Mouse (Mus musculus): Measurements from ENCODE around the gene Rpl9-ps6. TPM values are rescaled to one million over a fixed set of nuclear protein-coding genes. Genes with fewer than 3 reads are reported as not detected.
"Not testable (repeated sequence)": the region's sequence is repeated elsewhere in the genome, so short reads cannot be mapped to it uniquely, and the experiment has no call there.

Rpl9-ps6 gene
- polyA plus RNA-seq, 1 experiment from 2014 or later = 74.5 TPM

DNA sequence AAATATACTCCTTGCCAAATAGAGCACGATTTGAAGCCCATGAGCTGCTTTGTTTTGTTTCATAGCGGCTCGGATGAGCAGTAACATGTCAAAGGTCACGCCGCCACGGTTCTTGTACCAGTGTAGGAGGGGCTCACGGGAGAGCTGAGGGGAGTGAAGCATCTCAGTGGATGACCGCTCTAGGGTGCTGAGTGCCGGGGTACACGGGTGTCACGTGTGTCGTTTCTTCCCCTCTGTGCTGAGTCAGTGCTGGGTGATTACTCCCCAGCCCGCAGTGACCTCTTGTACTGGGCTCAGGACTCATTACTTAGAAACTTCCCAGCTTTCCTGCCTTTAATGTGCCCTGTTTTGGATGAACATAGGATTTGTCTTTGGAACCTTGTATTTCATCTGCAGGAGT, 28.2 kb upstream of the Rpl9-ps6 start:
- H3K27me3 ChIP-seq = no peaks in the 10 kb centered on the region
- H3K9me3 ChIP-seq (replicated peaks) = no peaks in the 10 kb centered on the region
- no peak for ATAC-seq (replicated peaks; ENCODE audit: insufficient number of reproducible peaks, insufficient read depth, low FRiP score, low read depth)
- no peak overlapping the region for H3K4me2 ChIP-seq
- H3K27ac ChIP-seq = no peak overlapping the region
- WGBS = 88% methylated on average over 13 of the region's 13 CpGs
- no peaks in the 10 kb centered on the region for H3K4me1 ChIP-seq (replicated peaks)
- no peak overlapping the region for H3K9ac ChIP-seq
- H3K4me3 ChIP-seq = no peak overlapping the region
- peaks cover 22% of the 10 kb centered on the region; the same call in 1 of the 2 replicates for H3K36me3 ChIP-seq

GRCm38 (mm10) chr19:32493471-32493870, 27.1 kb upstream of the Rpl9-ps6 start:
- Histone ChIP-seq H3K27ac (no peak overlapping the region), H3K4me1 (replicated peaks) (0 out of 2 replicates have a peak, but pooled peaks cover under 1% of the 10 kb centered on the region), H3K9ac (no peak overlapping the region), H3K4me2 (no peak overlapping the region), H3K27me3 (no peaks in the 10 kb centered on the region), H3K9me3 (replicated peaks) (no peaks in the 10 kb centered on the region), H3K36me3 (peaks cover 22% of the 10 kb centered on the region; the same call in 1 of the 2 replicates), H3K4me3 (no peak overlapping the region)
- ATAC-seq (replicated peaks; ENCODE audit: insufficient number of reproducible peaks, insufficient read depth, low FRiP score, low read depth) = no peak
- 79% methylated on average over 8 of the region's 8 CpGs for WGBS

DNA sequence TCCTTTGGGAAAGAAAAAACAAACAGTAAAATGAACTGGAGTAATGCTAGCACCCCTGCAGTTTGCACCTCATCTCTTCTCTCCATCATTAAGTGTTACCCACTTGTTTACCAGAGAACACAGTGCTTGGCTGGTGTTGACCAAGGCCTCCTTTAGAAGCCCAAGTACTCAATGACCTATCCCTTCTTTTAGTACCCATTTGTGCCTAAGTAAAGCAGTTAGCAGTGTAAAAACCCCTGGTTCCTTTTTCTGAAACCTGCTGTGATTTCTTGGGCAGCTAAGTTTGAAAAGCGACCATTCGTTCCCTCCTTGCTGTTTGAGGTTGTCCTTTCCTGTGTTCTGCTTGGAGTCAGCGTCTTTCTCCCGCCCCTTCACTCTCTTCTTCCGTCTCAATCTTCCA, 26.6 kb upstream of the Rpl9-ps6 start:
- Histone ChIP-seq H3K27ac (no peak overlapping the region), H3K27me3 (no peaks in the 10 kb centered on the region), H3K9me3 (replicated peaks) (no peaks in the 10 kb centered on the region), H3K36me3 (peaks cover 22% of the 10 kb centered on the region; the same call in 1 of the 2 replicates), H3K9ac (no peak overlapping the region), H3K4me3 (no peak overlapping the region), H3K4me1 (replicated peaks) (peaks cover 2% of the 10 kb centered on the region; the same call in 1 of the 2 replicates), H3K4me2 (no peak overlapping the region)
- 88% methylated on average over 5 of the region's 5 CpGs for WGBS
- no peak for ATAC-seq (replicated peaks; ENCODE audit: insufficient number of reproducible peaks, insufficient read depth, low FRiP score, low read depth)

DNA sequence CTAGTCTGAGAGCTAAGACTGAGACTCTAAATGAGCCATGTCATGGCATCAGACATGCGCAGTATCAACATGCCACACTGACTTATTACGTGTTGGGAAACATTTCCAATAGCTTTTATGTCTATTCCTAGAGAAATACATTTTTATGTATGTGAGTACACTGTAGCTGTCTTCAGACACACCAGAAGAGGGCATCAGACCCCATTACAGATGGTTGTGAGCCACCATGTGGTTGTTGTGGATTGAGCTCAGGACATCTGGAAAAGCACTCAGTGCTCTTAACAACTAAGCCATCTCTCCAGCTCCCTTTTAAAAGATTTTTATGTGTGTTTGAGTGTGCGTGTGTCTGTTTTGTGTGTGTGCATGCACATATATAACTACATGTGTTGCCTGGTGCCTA, 26.0 kb upstream of the Rpl9-ps6 start:
- H3K27me3 ChIP-seq = no peaks in the 10 kb centered on the region
- no peak overlapping the region for H3K4me3 ChIP-seq
- peaks cover 8% of the 10 kb centered on the region for H3K4me1 ChIP-seq (replicated peaks)
- H3K4me2 ChIP-seq = no peak overlapping the region
- H3K9ac ChIP-seq = no peak overlapping the region
- no peaks in the 10 kb centered on the region for H3K9me3 ChIP-seq (replicated peaks)
- WGBS = 97% methylated on average over 3 of the region's 3 CpGs
- no peak for ATAC-seq (replicated peaks; ENCODE audit: insufficient number of reproducible peaks, insufficient read depth, low FRiP score, low read depth)
- no peak overlapping the region for H3K27ac ChIP-seq
- peaks cover 22% of the 10 kb centered on the region; the same call in 1 of the 2 replicates for H3K36me3 ChIP-seq

- no peak overlapping the region for H3K27ac ChIP-seq
- no peak for ATAC-seq (replicated peaks; ENCODE audit: insufficient number of reproducible peaks, insufficient read depth, low FRiP score, low read depth)
- no peaks in the 10 kb centered on the region for H3K9me3 ChIP-seq (replicated peaks)
- no peaks in the 10 kb centered on the region for H3K27me3 ChIP-seq
- peaks cover 17% of the 10 kb centered on the region for H3K4me1 ChIP-seq (replicated peaks)
- WGBS = 92% methylated on average over 2 of the region's 2 CpGs
- H3K4me2 ChIP-seq = no peak overlapping the region
- no peak overlapping the region for H3K9ac ChIP-seq
- H3K36me3 ChIP-seq = peaks cover 22% of the 10 kb centered on the region; the same call in 1 of the 2 replicates
- H3K4me3 ChIP-seq = no peak overlapping the region
Observed at GRCm38 (mm10) chr19:32490976-32491375, 24.6 kb upstream of the Rpl9-ps6 start.

- WGBS = 86% methylated on average over 12 of the region's 12 CpGs
- H3K4me3 ChIP-seq = no peak overlapping the region
- H3K4me2 ChIP-seq = no peak overlapping the region
- H3K27ac ChIP-seq = no peak overlapping the region
- no peaks in the 10 kb centered on the region for H3K9me3 ChIP-seq (replicated peaks)
- H3K9ac ChIP-seq = no peak overlapping the region
- no peaks in the 10 kb centered on the region for H3K27me3 ChIP-seq
- peaks cover 24% of the 10 kb centered on the region for H3K4me1 ChIP-seq (replicated peaks)
- no peak for ATAC-seq (replicated peaks; ENCODE audit: insufficient number of reproducible peaks, insufficient read depth, low FRiP score, low read depth)
- peaks cover 13% of the 10 kb centered on the region; the same call in 1 of the 2 replicates for H3K36me3 ChIP-seq
Observed at GRCm38 (mm10) chr19:32489166-32489895, 23.0 kb upstream of the Rpl9-ps6 start.

GRCm38 (mm10) chr19:32487595-32488255, 21.3 kb upstream of the Rpl9-ps6 start:
- no peak for ATAC-seq (replicated peaks; ENCODE audit: insufficient number of reproducible peaks, insufficient read depth, low FRiP score, low read depth)
- no peaks in the 10 kb centered on the region for H3K27me3 ChIP-seq
- peak overlapping the region; percentile 40; the same call in 1 of the 2 replicates for H3K9ac ChIP-seq
- H3K9me3 ChIP-seq (replicated peaks) = no peaks in the 10 kb centered on the region
- peak overlapping the region; percentile 84 for H3K4me3 ChIP-seq
- WGBS = 57% methylated on average over 8 of the region's 8 CpGs
- H3K36me3 ChIP-seq = 0 out of 2 replicates have a peak, but pooled peaks cover 8% of the 10 kb centered on the region
- H3K4me2 ChIP-seq = peak overlapping the region; percentile 88
- H3K27ac ChIP-seq = no peak overlapping the region
- H3K4me1 ChIP-seq (replicated peaks) = peaks cover 24% of the 10 kb centered on the region

DNA sequence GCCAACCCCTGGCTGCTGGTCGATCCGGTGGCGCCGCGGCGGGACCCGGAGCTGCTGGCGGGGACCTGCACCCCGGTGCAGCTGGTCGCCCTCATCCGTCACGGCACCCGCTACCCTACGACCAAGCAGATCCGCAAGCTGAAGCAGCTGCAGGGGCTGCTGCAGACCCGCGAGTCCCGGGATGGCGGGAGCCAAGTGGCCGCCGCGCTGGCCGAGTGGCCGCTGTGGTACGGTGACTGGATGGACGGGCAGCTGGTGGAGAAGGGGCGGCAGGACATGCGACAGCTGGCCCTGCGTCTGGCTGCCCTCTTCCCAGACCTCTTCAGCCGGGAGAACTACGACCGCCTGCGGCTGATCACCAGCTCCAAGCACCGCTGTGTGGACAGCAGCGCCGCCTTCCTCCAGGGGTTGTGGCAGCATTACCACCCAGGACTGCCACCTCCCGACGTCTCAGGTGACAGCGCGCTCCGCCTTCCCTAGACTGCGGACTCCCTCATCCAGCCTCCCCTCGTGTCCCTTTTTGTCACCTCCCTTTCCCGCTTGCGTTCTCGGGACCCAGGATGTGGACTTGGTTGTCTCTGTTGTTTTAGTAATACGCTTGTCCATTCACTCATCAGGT, 19.8 kb upstream of the Rpl9-ps6 start:
- H3K36me3 ChIP-seq; H3K9me3 ChIP-seq (replicated peaks); H3K27me3 ChIP-seq: not testable (repeated sequence)
- Histone ChIP-seq H3K4me2 (peak overlapping the region; percentile 88), H3K9ac (peak overlapping the region; percentile 81), H3K4me3 (peak overlapping the region; percentile 84), H3K4me1 (replicated peaks) (peaks cover 24% of the 10 kb centered on the region), H3K27ac (peak overlapping the region; percentile 89)
- ATAC-seq (replicated peaks; ENCODE audit: insufficient number of reproducible peaks, insufficient read depth, low FRiP score, low read depth) = peak; percentile 82
- WGBS = under 1% methylated on average over 47 of the region's 47 CpGs

DNA sequence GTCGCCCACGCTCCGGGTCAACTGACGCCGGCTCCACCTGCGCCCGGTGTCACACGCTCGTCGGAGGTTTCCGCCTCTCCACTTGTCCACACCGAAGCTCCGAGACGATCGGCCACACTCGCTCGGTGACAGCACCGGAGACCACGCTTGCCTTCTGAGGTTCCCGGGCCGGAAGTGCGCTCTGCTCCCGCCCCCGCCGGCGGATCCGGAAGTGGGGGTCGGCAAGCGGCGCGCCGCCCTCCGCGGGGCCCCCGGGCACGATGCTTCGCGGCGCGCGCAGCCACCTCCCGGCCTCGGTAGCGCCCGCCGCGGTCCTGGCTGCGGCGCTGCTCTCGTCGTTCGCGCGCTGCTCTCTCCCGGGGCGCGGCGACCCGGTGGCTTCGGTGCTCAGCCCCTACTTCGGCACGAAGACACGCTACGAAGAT, 19.3 kb upstream of the Rpl9-ps6 start, which contains the start of gene Minpp1:
Gene Minpp1 (plus strand): TSS at position 89 of the 425 bp plus-strand sequence.
- Histone ChIP-seq H3K4me1 (replicated peaks) (peaks cover 24% of the 10 kb centered on the region), H3K9me3 (replicated peaks) (no peaks in the 10 kb centered on the region), H3K4me3 (peak within 1 kb of the TSS; percentile 84), H3K4me2 (peak within 1 kb of the TSS; percentile 88), H3K36me3 (no peaks in the 10 kb centered on the region), H3K27ac (peak within 1 kb of the TSS; percentile 89), H3K27me3 (no peaks in the 10 kb centered on the region), H3K9ac (peak within 1 kb of the TSS; percentile 81)
- ATAC-seq (replicated peaks; ENCODE audit: insufficient number of reproducible peaks, insufficient read depth, low FRiP score, low read depth) = peak; percentile 88
- WGBS = under 1% methylated on average over 63 of the region's 64 CpGs

DNA sequence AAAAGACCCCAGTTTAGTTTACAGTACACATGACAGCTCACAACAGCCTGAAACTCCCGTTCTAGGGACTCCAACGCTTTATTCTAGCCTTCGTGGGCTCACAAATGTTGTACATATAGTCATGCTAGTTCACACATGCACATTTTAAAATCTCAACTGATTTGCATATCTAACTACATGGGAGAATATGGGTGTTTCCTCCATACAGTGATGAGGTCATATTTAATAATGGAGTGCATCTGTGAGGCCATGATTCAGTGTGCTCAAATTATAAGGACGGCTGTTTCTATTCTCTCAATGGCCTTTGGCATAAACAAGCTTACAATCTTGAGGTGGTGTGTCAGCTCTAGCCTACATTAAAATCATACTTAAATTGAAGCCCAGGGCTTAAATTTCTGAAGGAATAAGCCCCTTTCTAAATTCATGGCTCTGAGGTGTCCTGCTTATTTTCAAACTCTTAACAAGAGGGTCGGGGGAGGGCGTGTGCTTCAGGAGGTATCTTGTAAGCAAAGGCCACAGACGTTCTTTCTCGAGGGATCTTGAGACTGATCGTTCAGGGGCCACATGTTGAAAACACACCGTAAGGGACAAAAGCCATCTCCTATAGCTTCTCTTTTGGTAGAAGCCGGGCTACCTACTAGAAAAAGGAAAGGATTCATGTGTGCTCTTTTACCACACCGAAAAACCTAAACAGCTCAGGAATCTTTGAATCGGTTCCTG, 18.7 kb upstream of the Rpl9-ps6 start:
- peak overlapping the region; percentile 84 for H3K4me3 ChIP-seq
- peak overlapping the region; percentile 81 for H3K9ac ChIP-seq
- H3K36me3 ChIP-seq = no peaks in the 10 kb centered on the region
- H3K4me1 ChIP-seq (replicated peaks) = peaks cover 24% of the 10 kb centered on the region
- H3K27ac ChIP-seq = peak overlapping the region; percentile 89
- no peak for ATAC-seq (replicated peaks; ENCODE audit: insufficient number of reproducible peaks, insufficient read depth, low FRiP score, low read depth)
- 16% methylated on average over 13 of the region's 13 CpGs for WGBS
- no peaks in the 10 kb centered on the region for H3K9me3 ChIP-seq (replicated peaks)
- no peaks in the 10 kb centered on the region for H3K27me3 ChIP-seq
- H3K4me2 ChIP-seq = peak overlapping the region; percentile 88

DNA sequence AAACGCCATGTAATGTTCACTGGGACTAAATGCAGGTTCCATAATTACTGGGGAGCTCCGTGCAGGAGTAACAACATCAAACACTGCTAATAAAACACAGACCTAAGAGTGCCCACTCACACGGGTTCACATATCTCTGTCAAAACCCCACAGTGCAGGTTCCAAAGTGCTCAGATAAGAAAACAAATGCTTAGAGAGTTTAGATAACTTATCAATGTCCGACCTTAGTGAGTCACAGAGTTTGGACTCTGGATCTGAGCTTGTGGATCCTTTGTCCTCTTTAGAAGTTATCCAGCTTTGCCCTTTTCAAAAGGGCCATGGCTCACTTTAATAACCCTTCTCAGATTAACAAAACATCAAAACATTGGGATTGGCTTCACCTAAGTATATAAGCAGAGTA, 15.1 kb upstream of the Rpl9-ps6 start:
- H3K27ac ChIP-seq = no peak overlapping the region
- H3K9me3 ChIP-seq (replicated peaks) = no peaks in the 10 kb centered on the region
- no peak overlapping the region for H3K9ac ChIP-seq
- ATAC-seq (replicated peaks; ENCODE audit: insufficient number of reproducible peaks, insufficient read depth, low FRiP score, low read depth) = no peak
- no peaks in the 10 kb centered on the region for H3K36me3 ChIP-seq
- H3K4me1 ChIP-seq (replicated peaks) = peaks cover 8% of the 10 kb centered on the region
- H3K4me3 ChIP-seq = no peak overlapping the region
- no peak overlapping the region for H3K4me2 ChIP-seq
- H3K27me3 ChIP-seq = no peaks in the 10 kb centered on the region
- WGBS = 19% methylated on average over 4 of the region's 4 CpGs

Data from heart, embryonic 15.5 days (tissue).